Mouse (Mus musculus) lung, adult 2 months (tissue): Measurements from ENCODE around the gene Aff2.

Experiments used
- CTCF ChIP-seq: fragments of 200-500 bp; IDR thresholded peaks from 2 replicates; pipeline ENCODE4 v1.5.1; 2011; ENCODE audit warnings: mild to moderate bottlenecking, low read length, control low read depth; ENCODE audit not compliant: insufficient read depth
- POLR2A ChIP-seq: fragments of 200-500 bp; IDR thresholded peaks from 2 replicates; pipeline ENCODE4 v1.6.1; 2011; ENCODE audit warnings: low read depth, mild to moderate bottlenecking, control low read depth, low read length, borderline replicate concordance; ENCODE audit errors: extremely low read depth

DNA sequence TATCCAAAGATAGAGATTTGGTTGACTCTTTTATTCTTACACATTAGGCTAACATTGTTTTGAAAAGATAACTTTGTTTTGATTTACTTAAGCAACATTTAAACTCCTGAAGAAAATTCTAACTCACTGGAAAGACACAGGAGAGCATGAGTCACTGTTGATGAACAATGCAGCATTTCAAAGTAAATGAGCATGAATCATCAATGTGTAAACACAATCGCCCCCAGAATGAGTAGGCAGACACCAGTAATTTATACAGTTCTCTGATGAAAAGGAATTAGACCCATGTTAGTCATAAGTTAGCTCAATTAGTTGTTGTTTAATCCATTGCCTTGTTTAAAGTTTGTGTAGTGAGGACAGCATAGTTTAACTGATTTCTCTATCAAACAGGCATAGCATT, 180.7 kb downstream of the Aff2 start:
- TF ChIP-seq CTCF: no peak
- no peak for TF ChIP-seq POLR2A
